Mouse (Mus musculus) induced T-regulatory cell, adult 2 months (primary cell): ENCODE results near the gene Cdh13.

Source experiments
- DNase-seq: peaks from one replicate; pipeline ENCODE4 v3.0.0-alpha.2; 2012; ENCODE audit warnings: low read depth

Cdh13 gene

DNA sequence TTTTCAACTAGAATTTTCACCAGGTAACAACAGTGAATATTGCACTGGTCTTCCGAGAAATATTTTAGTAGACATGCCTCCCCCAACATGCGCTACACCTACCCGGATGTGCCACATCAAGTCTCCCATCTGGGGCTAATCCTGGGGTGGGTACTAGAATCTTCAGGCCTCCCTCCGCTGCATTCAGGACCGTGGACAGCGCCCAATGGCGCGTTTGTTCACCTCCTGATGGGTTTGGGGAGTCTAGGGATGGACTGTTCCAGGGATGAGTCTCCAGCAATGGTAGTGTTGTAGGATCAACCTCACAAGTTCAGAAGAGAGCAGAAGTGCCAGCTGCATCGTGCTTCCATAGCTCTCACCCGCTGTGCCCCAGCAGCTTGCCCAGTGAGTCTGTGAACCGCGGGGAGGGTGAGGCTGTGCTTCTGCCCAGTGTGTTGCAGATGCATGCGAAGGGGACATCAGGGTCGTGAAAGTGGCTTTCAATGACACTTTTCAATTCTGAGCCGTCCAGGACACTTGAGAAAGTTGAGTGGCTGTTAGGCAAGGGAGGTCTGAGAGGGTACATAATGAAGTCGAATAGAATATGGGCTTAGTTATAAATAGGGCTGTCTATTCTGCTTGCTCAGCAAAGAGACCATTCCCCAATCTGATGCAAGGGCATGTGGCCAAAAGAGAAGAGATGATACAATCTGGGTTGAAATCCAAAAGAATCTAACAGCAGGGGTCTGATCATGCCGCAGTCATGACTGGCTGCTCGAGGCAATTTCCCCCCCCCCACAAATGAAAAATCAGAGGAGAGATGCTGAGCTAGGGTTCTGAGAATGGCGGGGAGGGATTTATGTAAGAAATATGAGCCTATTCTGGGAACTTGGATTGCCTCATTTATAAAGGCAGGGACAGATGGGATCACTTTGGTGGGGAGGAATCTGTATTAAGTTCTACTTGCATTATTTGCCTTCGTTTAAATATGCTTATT, 668.5 kb downstream of the Cdh13 start:
- DNase-seq, result no peak

DNA sequence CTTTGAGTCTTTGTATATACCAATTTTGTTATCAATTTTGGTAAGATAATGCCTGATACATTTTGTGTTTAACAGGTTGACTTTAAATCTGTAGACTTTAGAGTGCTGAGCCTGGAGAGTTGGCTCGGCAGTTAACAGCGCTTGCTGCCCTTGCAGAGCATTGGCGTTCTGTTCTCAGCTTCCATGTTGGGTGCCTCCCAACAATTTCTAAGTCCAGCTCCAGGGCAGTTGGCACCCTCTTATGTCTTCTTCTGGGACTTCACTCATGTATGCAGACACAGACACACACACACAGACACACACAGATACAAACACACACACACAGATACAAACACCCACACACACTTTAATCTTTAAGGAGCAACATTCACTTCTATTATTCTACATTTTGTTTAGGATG, 672.6 kb downstream of the Cdh13 start:
- DNase-seq, result no peak

DNA sequence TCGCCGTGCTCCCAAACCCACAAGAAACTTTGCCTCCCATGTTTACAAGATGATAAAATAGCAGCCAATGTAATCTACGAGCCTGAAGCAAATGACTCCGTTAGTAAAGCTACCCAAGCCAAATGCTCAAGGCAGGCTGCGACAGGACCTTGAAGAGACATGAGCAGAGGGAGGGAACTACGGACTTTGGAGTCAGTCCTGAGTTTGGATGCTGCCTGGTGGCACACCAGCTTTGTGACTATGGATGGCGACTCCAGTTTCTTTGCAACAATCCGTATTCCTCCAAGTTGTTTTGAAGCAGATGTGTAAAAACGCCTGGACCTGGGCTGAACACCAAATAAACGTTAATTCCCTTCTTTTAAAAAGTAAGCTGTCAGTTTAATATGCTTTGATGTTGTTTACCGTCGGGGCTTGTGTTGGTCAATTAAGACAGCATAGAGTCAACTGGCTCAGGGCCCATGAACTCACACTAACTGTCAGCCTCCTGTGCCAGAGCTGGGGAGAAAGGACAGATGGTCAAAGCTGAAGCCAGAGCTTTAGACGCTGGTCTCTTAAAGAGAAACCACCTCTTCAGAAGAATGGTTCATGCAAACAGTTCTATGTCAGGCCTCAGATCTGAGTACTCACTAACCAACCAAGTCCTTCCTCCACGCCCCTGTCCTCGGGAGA, 678.5 kb downstream of the Cdh13 start:
- no peak for DNase-seq

DNA sequence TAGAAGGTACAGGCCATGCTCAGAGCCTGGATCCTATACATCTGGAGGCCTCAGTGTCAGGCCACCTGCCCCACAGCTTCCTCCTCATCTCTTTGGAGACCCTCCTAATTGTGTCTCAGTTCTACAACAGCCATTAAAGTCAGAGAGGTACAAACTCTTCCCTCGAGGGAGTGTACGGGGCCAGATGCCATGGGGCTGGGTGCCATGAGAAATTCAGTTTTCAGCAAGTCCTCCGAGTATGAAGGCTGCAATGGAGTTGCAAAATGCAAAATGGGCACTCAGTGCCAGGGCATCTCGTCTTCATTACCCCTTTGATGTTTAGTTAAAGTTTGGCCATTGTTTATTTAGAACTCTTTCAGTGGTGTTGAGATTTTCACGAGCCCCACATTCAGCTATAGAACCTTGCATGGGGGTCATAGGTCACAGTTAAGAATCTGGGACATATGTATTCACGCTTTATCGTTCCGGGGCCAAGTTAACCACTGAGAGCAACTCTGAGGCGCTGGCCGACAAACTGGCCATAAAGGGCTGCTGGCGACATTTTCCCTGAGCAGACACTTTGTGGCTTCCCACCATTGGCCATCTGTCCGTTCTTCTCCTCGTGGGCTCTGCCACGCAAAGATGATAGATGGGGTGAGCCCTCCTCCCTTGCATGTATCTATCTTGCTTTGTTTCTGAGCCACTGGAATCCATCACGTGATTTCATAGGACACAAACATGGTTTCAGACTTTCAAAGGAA, 681.7 kb downstream of the Cdh13 start:
- DNase-seq, result no peak

GRCm38 (mm10) chr8:118968896-118969295, 685.4 kb downstream of the Cdh13 start:
- DNase-seq, result no peak

DNA sequence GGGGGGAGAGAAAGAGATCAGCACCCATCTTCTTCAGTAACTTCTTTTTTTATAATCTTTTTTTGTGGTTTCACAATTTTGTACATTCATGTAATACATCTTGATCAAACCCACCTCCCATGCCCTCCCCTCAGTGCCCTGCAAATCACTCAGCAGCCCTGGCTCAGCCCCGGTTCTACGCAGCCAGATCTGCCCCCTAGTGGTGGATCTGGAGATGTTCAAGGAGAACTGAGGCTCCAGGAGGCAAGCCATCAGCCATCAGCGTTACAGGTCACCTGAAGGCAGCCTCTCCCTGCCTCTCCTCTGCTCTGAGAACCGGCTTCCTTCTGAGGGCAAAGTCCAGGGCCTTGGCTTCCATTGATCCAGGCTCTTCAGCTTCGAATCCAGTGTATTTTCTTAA, 696.3 kb downstream of the Cdh13 start:
- no peak for DNase-seq

DNA sequence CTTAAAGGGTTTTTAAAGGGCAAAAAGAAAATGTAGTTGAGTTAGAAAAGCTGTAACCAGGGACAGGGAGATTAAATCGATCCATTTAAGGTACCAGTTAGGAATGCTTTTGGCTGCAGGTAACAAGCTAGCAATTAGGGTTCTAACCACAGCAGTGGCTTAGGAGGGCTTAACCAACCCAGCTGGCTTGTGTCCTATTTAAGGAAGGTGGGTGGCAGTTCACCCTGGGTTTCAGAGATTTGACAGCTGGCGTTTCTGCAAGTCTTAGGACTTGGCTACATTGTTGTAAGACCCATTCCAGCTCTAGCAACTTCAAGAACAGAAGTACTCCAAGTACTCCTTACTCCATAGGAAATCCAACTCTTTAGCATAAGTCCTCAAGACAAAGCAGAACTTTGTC, 700.2 kb downstream of the Cdh13 start:
- no peak for DNase-seq

DNA sequence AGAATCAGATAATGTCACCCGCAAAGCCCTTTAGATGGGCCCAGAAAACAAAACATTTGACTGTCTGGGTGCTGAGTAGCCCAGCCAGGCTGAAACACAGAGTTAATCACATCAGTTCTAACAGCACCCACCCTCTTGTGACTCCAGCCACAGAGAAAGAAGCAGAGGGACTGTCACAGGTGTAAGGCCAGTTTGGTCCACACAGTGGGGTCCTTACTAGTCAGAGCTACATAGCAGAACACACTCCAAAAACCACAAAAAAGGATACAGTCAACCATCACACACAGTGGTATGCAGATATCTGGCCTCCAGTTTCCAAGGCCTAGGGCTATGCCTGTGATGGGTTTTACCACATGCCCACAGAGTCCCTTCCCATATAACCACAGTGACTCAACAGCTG, 703.3 kb downstream of the Cdh13 start:
- DNase-seq, result no peak

GRCm38 (mm10) chr8:118995641-118996188, 712.2 kb downstream of the Cdh13 start:
- DNase-seq, result no peak

- no peak for DNase-seq
Observed at GRCm38 (mm10) chr8:119000595-119000994, 717.1 kb downstream of the Cdh13 start.

DNA sequence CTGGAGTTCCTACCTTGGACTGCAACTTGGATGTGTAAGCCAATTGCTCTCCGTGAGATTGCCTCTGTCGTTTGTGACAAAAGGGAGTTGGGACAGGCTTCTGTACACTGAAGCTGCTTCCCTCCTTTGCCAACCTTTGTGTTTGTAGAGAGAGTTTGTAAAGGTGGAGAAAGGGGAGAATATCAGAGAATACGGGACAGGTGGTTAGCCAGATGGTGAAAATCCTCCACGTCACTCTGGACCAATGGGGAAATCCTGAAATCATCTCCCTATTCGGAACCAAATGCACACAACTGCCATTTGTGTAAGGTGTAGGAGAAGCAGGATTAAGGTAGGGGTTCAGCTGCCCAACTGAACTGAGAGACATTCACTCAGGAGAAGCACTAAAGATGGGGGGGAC, 721.3 kb downstream of the Cdh13 start:
- no peak for DNase-seq

- no peak for DNase-seq
Observed at GRCm38 (mm10) chr8:119018675-119019074, 735.1 kb downstream of the Cdh13 start.

- DNase-seq, result no peak
Observed at GRCm38 (mm10) chr8:119020781-119021180, 737.2 kb downstream of the Cdh13 start.

DNA sequence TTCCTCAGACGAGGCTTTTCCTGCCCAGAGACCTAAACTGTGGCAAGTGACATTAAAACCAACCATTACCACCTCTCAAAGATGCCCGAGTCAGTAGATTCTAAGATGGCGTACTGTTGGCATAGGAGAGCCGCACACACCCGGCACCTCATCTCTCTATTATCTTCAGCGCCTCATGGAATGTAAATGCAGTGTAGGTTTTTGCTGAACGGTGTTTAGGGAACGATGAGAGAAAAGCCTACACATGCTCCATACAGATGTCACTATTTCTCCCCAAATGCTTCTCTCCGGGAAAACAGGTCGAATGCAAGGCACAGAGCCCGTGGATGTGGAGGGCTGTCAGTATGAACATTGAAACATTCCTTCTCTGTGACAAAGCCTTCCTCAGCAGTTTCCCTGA, 737.9 kb downstream of the Cdh13 start:
- no peak for DNase-seq

- no peak for DNase-seq
Observed at GRCm38 (mm10) chr8:119022301-119022870, 738.9 kb downstream of the Cdh13 start.

- no peak for DNase-seq
Observed at GRCm38 (mm10) chr8:119033398-119033797, 749.9 kb downstream of the Cdh13 start.

DNA sequence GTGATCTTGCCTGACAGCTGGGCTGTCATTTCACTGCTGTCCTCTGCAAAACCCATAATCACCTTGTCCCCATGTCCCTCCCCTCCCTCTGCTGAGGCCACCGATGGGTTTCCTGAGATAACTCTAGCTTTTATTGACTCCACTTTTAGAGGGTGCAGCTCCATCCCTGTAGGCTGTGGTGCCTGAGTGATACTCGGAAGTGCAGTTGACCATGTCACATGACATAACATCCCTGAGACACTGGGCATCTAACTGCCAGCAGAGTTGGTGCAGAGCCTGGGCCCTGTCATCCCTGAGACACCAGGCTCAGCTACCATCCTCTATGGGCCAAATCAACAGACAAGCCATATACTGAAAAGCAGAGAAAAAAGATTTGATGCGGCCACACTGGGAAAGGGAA, 750.5 kb downstream of the Cdh13 start:
- no peak for DNase-seq

DNA sequence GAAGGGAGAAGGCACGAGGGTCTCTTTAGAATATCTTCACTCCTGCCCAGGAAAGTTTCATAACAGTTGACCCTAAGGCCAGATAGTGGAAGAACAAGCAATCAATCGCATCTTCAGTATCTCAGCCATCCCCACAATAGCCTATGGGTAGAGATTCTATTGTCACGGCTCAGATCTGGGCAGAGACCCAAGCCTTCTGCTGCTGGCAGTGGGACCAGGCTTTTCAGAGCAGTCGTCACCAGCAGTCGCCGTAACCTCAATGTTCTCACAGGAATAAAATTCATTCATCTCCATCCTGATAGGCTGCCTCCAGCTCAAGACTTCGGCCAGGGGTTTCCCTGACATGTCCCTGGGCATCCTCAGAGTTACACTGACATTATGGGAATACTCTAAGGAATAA, 751.6 kb downstream of the Cdh13 start:
- DNase-seq, result no peak

GRCm38 (mm10) chr8:119037571-119037970, 754.0 kb downstream of the Cdh13 start:
- DNase-seq, result no peak

GRCm38 (mm10) chr8:119039358-119039757, 755.8 kb downstream of the Cdh13 start:
- no peak for DNase-seq

DNA sequence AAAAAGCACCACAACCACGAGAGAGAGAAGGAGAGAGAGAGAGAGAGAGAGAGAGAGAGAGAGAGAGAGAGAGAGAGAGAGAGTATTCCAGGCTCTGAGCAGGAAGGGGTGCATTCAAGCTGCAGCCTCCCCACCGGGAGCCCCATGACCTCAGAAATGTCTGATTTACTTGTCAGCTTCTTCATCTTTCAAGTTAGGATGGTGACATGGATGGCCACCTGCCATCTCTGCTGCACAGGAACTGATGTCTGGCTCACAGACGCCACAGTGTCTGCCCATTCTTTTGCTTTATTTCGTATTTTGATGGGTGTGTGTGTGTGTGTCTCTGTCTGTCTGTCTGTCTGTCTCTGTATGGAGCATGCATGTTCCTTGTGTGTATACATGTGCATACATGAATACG, 774.3 kb downstream of the Cdh13 start:
- DNase-seq, result no peak

GRCm38 (mm10) chr8:119061671-119062070, 778.1 kb downstream of the Cdh13 start:
- DNase-seq, result no peak
